Mouse (Mus musculus): ENCODE results near the gene Fam118b. TPM values are rescaled to one million over a fixed set of nuclear protein-coding genes. Genes with fewer than 3 reads are reported as not detected.

Fam118b gene
- 26.8 TPM for polyA plus RNA-seq (2014; fragmentation: Illumina TruSeq; extraction: RNeasy Lipid Tissue Mini Kit (QIAGEN cat#74804))

GRCm38 (mm10) chr9:35267146-35267975 is at the start of gene Fam118b, which contains the start of gene Rpusd4:
Gene Fam118b (minus strand): TSS chr9:35267805.
Gene Rpusd4 (plus strand): TSS chr9:35267865.

GRCm38 (mm10) chr9:35210542-35211474 is 56.8 kb downstream of the Fam118b start, which contains the start of gene Foxred1:
Gene Foxred1 (minus strand): TSS chr9:35211055.

GRCm38 (mm10) chr9:35199772-35200471 is 67.7 kb downstream of the Fam118b start, which contains the start of the genes Srpr and Tirap:
Gene Srpr (plus strand): TSS chr9:35200175.
Gene Tirap (minus strand): TSS chr9:35200291.

GRCm38 (mm10) chr9:35175251-35176123 is 92.1 kb downstream of the Fam118b start, which contains the start of gene Dcps:
Gene Dcps (minus strand): TSS chr9:35176061.

Other genes starting within 250 kb of the Fam118b start
- 348 TPM for gene St3gal4, start 148.5 kb downstream of the Fam118b start, polyA plus RNA-seq (2014; fragmentation: Illumina TruSeq; extraction: RNeasy Lipid Tissue Mini Kit (QIAGEN cat#74804))
- gene Dcps, start 91.7 kb downstream of the Fam118b start, polyA plus RNA-seq (2014; fragmentation: Illumina TruSeq; extraction: RNeasy Lipid Tissue Mini Kit (QIAGEN cat#74804)) = 12.6 TPM
- gene Srpr, start 67.6 kb downstream of the Fam118b start, polyA plus RNA-seq (2014; fragmentation: Illumina TruSeq; extraction: RNeasy Lipid Tissue Mini Kit (QIAGEN cat#74804)) = 269 TPM
- gene Tirap, start 67.5 kb downstream of the Fam118b start, polyA plus RNA-seq (2014; fragmentation: Illumina TruSeq; extraction: RNeasy Lipid Tissue Mini Kit (QIAGEN cat#74804)) = 16.5 TPM
- gene Foxred1, start 56.8 kb downstream of the Fam118b start, polyA plus RNA-seq (2014; fragmentation: Illumina TruSeq; extraction: RNeasy Lipid Tissue Mini Kit (QIAGEN cat#74804)) = 5.5 TPM
- gene Rpusd4, start 60 bp upstream of the Fam118b start, polyA plus RNA-seq (2014; fragmentation: Illumina TruSeq; extraction: RNeasy Lipid Tissue Mini Kit (QIAGEN cat#74804)) = 5.7 TPM
- 40.4 TPM for gene Cdon, start 153.3 kb upstream of the Fam118b start, polyA plus RNA-seq (2014; fragmentation: Illumina TruSeq; extraction: RNeasy Lipid Tissue Mini Kit (QIAGEN cat#74804))